Mouse (Mus musculus): ENCODE results near the gene Cpt2.

Cpt2 gene

GRCm38 (mm10) chr4:107935254-107935653, 11.8 kb upstream of the Cpt2 start:
- H3K36me3 ChIP-seq (ENCODE audit: control insufficient read depth, insufficient read depth, low read length, poor library complexity, severe bottlenecking) = no peaks in the 10 kb centered on the region
- DNase-seq (ENCODE audit: low read depth, low spot score) = peak; percentile 52
- no peaks in the 10 kb centered on the region for H3K27me3 ChIP-seq (ENCODE audit: control insufficient read depth, insufficient read depth, low read length, poor library complexity, severe bottlenecking)

DNA sequence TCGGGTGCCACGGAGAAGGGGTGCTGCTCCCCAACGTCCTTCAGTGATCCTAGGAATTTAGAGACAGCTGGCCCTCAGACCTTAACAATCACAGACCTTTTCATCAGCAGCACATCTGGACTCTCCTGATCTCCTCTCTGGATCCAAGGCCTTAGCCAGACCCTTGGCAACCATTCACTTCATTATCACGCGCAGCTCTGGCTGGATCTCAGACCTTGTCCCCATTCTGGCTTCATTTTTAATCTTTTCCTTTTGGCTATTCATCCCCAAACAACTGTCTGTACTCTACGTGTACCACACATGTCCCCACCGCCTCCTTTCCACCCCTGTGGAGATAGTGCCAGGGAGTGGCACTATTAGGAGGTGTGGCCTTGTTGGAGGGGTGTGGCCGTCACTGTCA, 9.8 kb upstream of the Cpt2 start:
- Histone ChIP-seq H3K27me3 (ENCODE audit: control insufficient read depth, insufficient read depth, low read length, poor library complexity, severe bottlenecking) (no peaks in the 10 kb centered on the region), H3K36me3 (ENCODE audit: control insufficient read depth, insufficient read depth, low read length, poor library complexity, severe bottlenecking) (no peaks in the 10 kb centered on the region)
- no peak for DNase-seq (ENCODE audit: low read depth, low spot score)

DNA sequence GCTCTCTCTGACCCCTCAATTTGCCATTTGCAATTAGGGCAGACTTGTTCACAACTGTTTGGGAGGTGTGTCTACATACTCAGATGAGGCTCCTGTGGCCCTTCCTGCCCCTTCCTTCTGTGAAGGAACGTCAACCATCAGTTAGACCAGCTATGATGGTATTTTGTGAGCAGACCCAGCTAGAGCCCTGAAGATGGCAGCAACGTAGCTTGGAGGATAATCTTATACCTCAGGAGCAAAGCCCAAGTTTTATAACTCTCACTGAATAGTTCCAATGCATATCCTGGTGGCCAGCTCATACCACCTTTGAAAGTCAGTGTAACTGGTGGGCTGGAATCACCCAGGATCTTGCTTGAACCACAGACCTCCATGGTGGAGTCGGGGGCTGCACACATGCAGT, 8.0 kb upstream of the Cpt2 start:
- Histone ChIP-seq H3K36me3 (ENCODE audit: control insufficient read depth, insufficient read depth, low read length, poor library complexity, severe bottlenecking) (no peaks in the 10 kb centered on the region), H3K27me3 (ENCODE audit: control insufficient read depth, insufficient read depth, low read length, poor library complexity, severe bottlenecking) (no peaks in the 10 kb centered on the region)
- DNase-seq (ENCODE audit: low read depth, low spot score) = no peak

DNA sequence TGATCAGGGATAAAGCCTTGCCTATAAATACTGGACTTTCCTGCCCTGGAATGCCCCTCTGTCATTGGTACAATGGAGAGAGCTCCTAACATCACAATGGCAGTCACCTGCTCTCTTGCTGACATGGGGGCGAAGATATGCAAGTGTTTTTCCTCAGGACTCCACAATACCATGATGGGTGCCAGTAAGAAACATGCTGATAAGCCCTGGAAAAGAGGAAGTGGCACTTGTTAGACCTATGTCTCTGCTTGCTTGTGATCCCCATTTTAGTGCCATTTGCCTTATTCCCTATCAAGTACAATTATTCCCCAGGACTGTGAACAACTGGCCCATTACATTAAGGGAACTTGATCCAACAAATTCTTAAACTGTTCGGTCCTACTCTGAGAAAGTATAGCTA, 5.3 kb upstream of the Cpt2 start:
- Histone ChIP-seq H3K36me3 (ENCODE audit: control insufficient read depth, insufficient read depth, low read length, poor library complexity, severe bottlenecking) (no peaks in the 10 kb centered on the region), H3K27me3 (ENCODE audit: control insufficient read depth, insufficient read depth, low read length, poor library complexity, severe bottlenecking) (no peaks in the 10 kb centered on the region)
- no peak for DNase-seq (ENCODE audit: low read depth, low spot score)

DNA sequence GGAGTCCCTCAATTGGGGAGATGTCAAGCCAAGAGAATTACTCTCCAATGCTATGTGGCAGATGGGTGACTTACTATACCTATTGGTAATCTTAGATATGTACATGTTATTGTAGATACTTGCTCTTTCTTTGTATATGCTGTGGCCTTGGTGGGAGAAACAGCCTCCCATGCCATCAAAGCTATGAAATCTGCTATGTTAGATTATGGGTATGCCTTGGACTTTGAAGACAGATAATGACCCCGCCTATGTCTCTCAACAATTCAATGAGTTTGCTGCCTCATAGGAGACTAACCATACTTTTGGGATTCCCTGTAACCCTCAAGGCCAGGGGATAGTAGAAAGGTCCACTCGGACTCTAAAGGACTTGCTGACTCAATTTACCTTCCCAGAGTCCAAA, 4.9 kb upstream of the Cpt2 start:
- H3K36me3 ChIP-seq (ENCODE audit: control insufficient read depth, insufficient read depth, low read length, poor library complexity, severe bottlenecking) = no peaks in the 10 kb centered on the region
- DNase-seq (ENCODE audit: low read depth, low spot score) = no peak
- no peaks in the 10 kb centered on the region for H3K27me3 ChIP-seq (ENCODE audit: control insufficient read depth, insufficient read depth, low read length, poor library complexity, severe bottlenecking)

- Histone ChIP-seq H3K36me3 (ENCODE audit: control insufficient read depth, insufficient read depth, low read length, poor library complexity, severe bottlenecking) (no peaks in the 10 kb centered on the region), H3K27me3 (ENCODE audit: control insufficient read depth, insufficient read depth, low read length, poor library complexity, severe bottlenecking) (no peaks in the 10 kb centered on the region)
- DNase-seq (ENCODE audit: low read depth, low spot score) = no peak
Observed at GRCm38 (mm10) chr4:107923803-107924194, 389 bp upstream of the Cpt2 start.

DNA sequence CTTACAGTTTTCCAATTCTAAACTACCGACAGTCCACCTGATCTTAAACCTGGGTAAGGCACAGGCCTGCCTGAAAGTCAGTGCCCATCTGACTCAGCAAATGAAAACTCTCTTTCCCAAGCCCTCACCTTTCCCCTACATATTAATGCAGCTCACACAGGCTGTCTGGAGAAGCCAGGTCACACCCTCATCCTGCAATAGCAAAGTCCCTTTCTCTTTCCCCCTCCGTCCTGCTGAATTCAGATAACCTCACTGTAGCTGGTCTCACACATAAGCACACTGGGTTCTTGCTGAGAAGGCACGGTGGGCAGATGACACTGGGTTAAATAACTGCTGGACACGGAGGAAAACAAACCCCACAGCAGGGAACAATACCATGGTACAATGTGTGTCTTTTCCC, 1.5 kb downstream of the Cpt2 start:
- no peaks in the 10 kb centered on the region for H3K36me3 ChIP-seq (ENCODE audit: control insufficient read depth, insufficient read depth, low read length, poor library complexity, severe bottlenecking)
- DNase-seq (ENCODE audit: low read depth, low spot score) = no peak
- H3K27me3 ChIP-seq (ENCODE audit: control insufficient read depth, insufficient read depth, low read length, poor library complexity, severe bottlenecking) = no peaks in the 10 kb centered on the region

DNA sequence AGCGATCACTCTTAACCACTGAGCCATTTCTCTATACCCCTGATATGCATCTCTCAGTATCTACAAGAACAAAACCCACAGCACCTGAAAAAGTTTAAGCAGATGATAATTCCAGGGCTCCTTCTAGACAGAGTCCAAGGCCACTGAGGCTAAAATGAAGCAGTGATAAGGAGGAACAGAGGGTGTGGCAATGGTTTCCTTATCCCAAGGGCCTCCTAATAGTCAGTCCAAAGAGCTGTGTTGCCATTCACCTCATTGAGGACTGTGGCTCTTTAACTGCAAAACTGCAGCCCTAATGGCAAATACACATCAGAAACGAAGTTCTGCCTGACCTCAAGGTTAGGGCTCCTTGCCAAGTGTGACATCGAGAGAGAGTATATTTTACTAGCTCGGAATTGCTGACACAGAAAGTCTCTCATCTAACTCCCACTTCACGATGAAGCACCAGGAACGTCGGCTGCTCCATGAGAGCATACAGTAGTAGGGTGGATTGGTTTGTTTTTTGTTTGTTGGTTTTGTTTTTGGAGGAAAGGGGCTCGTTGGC, 2.2 kb downstream of the Cpt2 start:
- Histone ChIP-seq H3K36me3 (ENCODE audit: control insufficient read depth, insufficient read depth, low read length, poor library complexity, severe bottlenecking) (no peaks in the 10 kb centered on the region), H3K27me3 (ENCODE audit: control insufficient read depth, insufficient read depth, low read length, poor library complexity, severe bottlenecking) (no peaks in the 10 kb centered on the region)
- no peak for DNase-seq (ENCODE audit: low read depth, low spot score)

DNA sequence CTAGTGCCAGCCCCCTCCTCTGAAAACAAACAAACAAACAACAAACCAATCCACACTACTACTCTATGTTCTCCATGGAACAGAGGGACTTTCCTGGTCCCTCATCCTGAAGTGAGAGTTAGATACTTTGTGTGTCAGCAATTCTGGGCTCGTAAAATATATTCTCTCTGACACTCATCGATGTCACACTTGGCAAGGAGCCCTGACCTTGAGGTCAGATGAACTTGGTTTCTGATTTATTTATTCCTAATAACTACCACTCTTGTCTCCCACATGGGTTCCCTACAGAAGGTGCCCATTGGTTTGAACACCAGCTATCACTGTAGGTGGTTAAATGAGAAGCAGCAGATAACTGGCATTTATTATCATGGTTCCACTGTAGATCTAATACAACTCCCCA, 3.1 kb downstream of the Cpt2 start:
- H3K27me3 ChIP-seq (ENCODE audit: control insufficient read depth, insufficient read depth, low read length, poor library complexity, severe bottlenecking) = no peaks in the 10 kb centered on the region
- no peak for DNase-seq (ENCODE audit: low read depth, low spot score)
- H3K36me3 ChIP-seq (ENCODE audit: control insufficient read depth, insufficient read depth, low read length, poor library complexity, severe bottlenecking) = no peaks in the 10 kb centered on the region

- DNase-seq (ENCODE audit: low read depth, low spot score) = no peak
- H3K36me3 ChIP-seq (ENCODE audit: control insufficient read depth, insufficient read depth, low read length, poor library complexity, severe bottlenecking) = peaks cover 3% of the 10 kb centered on the region; the same call in 1 of the 2 replicates
- H3K27me3 ChIP-seq (ENCODE audit: control insufficient read depth, insufficient read depth, low read length, poor library complexity, severe bottlenecking) = no peaks in the 10 kb centered on the region
Observed at GRCm38 (mm10) chr4:107910020-107910419, 13.4 kb downstream of the Cpt2 start.

GRCm38 (mm10) chr4:107906561-107906960, 16.8 kb downstream of the Cpt2 start:
- no peak for DNase-seq (ENCODE audit: low read depth, low spot score)
- no peaks in the 10 kb centered on the region for H3K27me3 ChIP-seq (ENCODE audit: control insufficient read depth, insufficient read depth, low read length, poor library complexity, severe bottlenecking)
- 0 out of 2 replicates have a peak, but pooled peaks cover 2% of the 10 kb centered on the region for H3K36me3 ChIP-seq (ENCODE audit: control insufficient read depth, insufficient read depth, low read length, poor library complexity, severe bottlenecking)

- Histone ChIP-seq H3K36me3 (ENCODE audit: control insufficient read depth, insufficient read depth, low read length, poor library complexity, severe bottlenecking) (no peaks in the 10 kb centered on the region), H3K27me3 (ENCODE audit: control insufficient read depth, insufficient read depth, low read length, poor library complexity, severe bottlenecking) (no peaks in the 10 kb centered on the region)
- DNase-seq (ENCODE audit: low read depth, low spot score) = no peak
Observed at GRCm38 (mm10) chr4:107904252-107904651, 19.2 kb downstream of the Cpt2 start.

DNA sequence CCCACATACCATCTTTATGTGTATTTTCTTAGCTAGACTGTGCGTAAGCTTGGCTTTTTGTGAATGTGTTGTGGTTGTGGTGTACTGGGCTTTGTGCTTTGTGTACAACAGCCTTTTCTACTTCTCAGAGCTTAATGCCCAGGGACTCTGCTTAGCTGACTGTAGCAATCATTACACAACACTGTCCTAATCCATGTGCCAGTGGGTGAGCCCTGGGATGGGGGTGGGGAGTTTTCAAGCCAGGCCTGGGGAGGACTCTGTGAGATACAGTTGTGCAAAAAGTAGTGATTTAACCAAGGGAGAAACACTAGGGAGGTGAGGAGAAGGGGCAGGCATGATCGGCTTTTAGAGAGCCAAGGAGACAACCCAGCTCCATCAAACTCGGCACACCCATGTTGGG, 23.2 kb downstream of the Cpt2 start:
- no peaks in the 10 kb centered on the region; the same call in 1 of the 2 replicates for H3K36me3 ChIP-seq (ENCODE audit: control insufficient read depth, insufficient read depth, low read length, poor library complexity, severe bottlenecking)
- DNase-seq (ENCODE audit: low read depth, low spot score) = no peak
- H3K27me3 ChIP-seq (ENCODE audit: control insufficient read depth, insufficient read depth, low read length, poor library complexity, severe bottlenecking) = no peaks in the 10 kb centered on the region

DNA sequence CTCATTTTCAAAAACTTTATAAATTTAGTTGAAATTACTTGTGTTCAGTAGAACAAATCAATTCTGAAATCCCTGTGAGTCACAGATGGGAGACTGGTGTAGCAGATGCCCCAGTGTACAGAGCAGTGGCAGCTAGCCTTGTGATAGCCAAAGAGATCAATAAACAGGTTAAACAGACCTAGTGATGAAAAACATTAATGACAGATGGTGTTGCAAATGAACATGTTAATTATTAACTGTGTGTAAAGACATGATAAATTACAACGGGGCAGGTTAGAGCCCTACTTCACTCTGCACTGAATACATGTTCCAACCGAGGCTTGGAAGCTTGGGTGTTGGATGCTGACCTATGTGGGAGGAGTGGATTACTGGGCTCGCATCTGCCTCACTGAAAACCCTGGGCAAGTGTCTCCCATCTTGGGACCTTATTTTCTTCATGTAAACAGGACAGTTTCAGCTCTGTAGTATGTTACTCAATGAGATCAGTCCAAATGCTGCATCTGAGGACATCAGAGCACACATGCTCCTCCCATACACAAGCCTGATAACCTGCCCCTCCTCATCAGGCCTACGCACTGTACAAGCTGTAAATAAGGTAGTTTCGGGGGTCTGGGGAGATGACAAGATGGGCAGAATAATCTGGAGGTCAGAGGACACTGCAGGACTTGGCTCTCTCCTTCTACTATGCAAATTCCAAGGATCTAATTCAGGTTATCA, 24.0 kb downstream of the Cpt2 start:
- no peak for DNase-seq (ENCODE audit: low read depth, low spot score)
- H3K27me3 ChIP-seq (ENCODE audit: control insufficient read depth, insufficient read depth, low read length, poor library complexity, severe bottlenecking) = no peaks in the 10 kb centered on the region

DNA sequence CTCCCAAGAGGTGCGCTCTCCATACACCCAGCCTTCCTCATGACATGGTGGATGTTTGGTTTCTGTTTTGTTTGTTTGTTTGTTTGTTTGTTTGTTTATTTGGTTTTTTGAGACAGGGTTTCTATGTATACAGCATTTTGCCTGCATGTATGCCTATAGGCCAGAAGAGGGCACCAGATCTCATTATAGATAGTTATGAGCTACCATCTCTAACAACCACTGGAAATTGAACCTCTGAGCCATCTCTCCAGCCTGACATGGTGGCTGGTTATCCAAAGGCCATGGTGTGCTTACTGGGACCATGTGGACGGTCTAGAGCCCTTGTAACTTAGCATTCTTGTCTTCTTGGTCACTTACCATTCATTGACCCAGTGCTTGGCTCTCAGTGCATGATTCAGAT, 30.7 kb downstream of the Cpt2 start:
- DNase-seq (ENCODE audit: low read depth, low spot score) = peak; percentile 43
- Histone ChIP-seq H3K36me3 (ENCODE audit: control insufficient read depth, insufficient read depth, low read length, poor library complexity, severe bottlenecking) (no peaks in the 10 kb centered on the region; the same call in 1 of the 2 replicates), H3K27me3 (ENCODE audit: control insufficient read depth, insufficient read depth, low read length, poor library complexity, severe bottlenecking) (no peaks in the 10 kb centered on the region)

More for the DNA sequence above, 24.0 kb downstream of the Cpt2 start:
- no peaks in the 10 kb centered on the region; the same call in 1 of the 2 replicates for H3K36me3 ChIP-seq (ENCODE audit: control insufficient read depth, insufficient read depth, low read length, poor library complexity, severe bottlenecking)

Data from splenic B cell, adult 2 months (primary cell).